Mouse (Mus musculus) embryonic facial prominence, embryonic 13.5 days (tissue): ENCODE measurements around the gene Fancm. TPM values are rescaled to one million over a fixed set of nuclear protein-coding genes. Genes with fewer than 3 reads are reported as not detected.

Experiments
- ATAC-seq: fragments of 200-750 bp; cut with Nextera tagmentation; 2 replicates; pipeline ENCODE4 v1.8.0; 2017; ENCODE audit warnings: low read depth; ENCODE audit not compliant: insufficient number of reproducible peaks, insufficient read depth, low FRiP score, low TSS enrichment
- H3K27ac ChIP-seq: fragments of 300-500 bp; sonication (generic); 2 replicates; pipeline ENCODE4 v1.5.1; 2015; ENCODE audit warnings: moderate library complexity, mild to moderate bottlenecking, inconsistent platforms
- H3K27me3 ChIP-seq: fragments of 300-500 bp; sonication (generic); 2 replicates; pipeline ENCODE4 v1.6.1; 2015; ENCODE audit warnings: mild to moderate bottlenecking, inconsistent platforms
- H3K36me3 ChIP-seq: fragments of 300-500 bp; sonication (generic); 2 replicates; pipeline ENCODE4 v1.6.1; 2015; ENCODE audit warnings: mild to moderate bottlenecking, inconsistent platforms
- H3K4me1 ChIP-seq: fragments of 300-500 bp; sonication (generic); 2 replicates; pipeline ENCODE4 v1.6.1; 2015; ENCODE audit warnings: inconsistent platforms
- H3K4me2 ChIP-seq: fragments of 300-500 bp; sonication (generic); 2 replicates; pipeline ENCODE4 v1.6.1; 2015; ENCODE audit warnings: moderate library complexity, mild to moderate bottlenecking, inconsistent platforms
- H3K4me3 ChIP-seq: fragments of 300-500 bp; sonication (generic); 2 replicates; pipeline ENCODE4 v1.5.1; 2015; ENCODE audit warnings: mild to moderate bottlenecking, inconsistent platforms
- H3K9ac ChIP-seq: fragments of 300-500 bp; sonication (generic); 2 replicates; pipeline ENCODE4 v1.6.1; 2015; ENCODE audit warnings: mild to moderate bottlenecking, inconsistent platforms
- H3K9me3 ChIP-seq: fragments of 300-500 bp; sonication (generic); 2 replicates; pipeline ENCODE4 v1.6.1; 2016; ENCODE audit warnings: inconsistent platforms
- WGBS: fragments of 180-500 bp; shearing (Covaris S2); methylation state at CpG from one replicate; pipeline ENCODE4 v1.1.7; 2015; ENCODE audit warnings: mixed read lengths; 5-methylcytosine and 5-hydroxymethylcytosine counted together
- polyA plus RNA-seq: library from polyadenylated mRNA; unstranded; fragments of >200 nt; fragmentation: Nextera tagmentation; extraction: Ambion mirVana; gene quantifications from 2 replicates; pipeline ENCODE4 v1.2.1, GENCODE M21; 2015

The Fancm gene
- 11.1 and 12.0 TPM in 2 replicates for polyA plus RNA-seq

- Histone ChIP-seq H3K36me3 (peaks cover 2% of the 10 kb centered on the region), H3K27me3 (no peaks in the 10 kb centered on the region), H3K4me3 (peak within 1 kb of the TSS; percentile 83), H3K27ac (peak within 1 kb of the TSS; percentile 93), H3K9ac (peak within 1 kb of the TSS; percentile 96), H3K9me3 (no peaks in the 10 kb centered on the region), H3K4me2 (peak within 1 kb of the TSS; percentile 87), H3K4me1 (peaks cover 28% of the 10 kb centered on the region)
- 2% methylated on average over 39 of the region's 39 CpGs for WGBS
- ATAC-seq: peak; percentile 44; the same call in 1 of the 2 replicates
These were observed at the start of gene Fancm for GRCm38 (mm10) chr12:65075085-65075732. TSS of gene Fancm (plus strand) at chr12:65075603.

DNA sequence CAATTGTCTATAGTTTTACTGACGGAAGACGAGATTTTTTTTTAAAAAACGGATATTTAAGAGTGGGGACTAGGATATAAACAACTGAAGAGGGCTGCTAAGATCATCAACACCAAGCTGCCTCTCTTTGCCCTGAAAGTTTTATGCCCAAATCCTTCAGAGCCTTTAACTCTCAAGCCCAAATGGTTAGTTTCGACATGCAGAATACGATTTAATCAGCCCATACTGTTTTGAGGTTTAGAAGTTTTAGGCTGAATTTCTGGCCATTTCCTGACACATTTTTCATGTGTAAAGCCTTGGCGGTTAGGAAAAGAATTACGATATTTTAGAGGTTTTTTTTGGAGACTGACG is 39.6 kb upstream of the Fancm start:
- Histone ChIP-seq H3K4me1 (peaks cover 18% of the 10 kb centered on the region), H3K27ac (peak overlapping the region; percentile 89; the same call in 1 of the 2 replicates), H3K9ac (peak overlapping the region; percentile 97; the same call in 1 of the 2 replicates), H3K4me3 (peak overlapping the region; percentile 93), H3K4me2 (peak overlapping the region; percentile 73), H3K27me3 (no peaks in the 10 kb centered on the region), H3K36me3 (no peaks in the 10 kb centered on the region), H3K9me3 (no peaks in the 10 kb centered on the region)
- no peak for ATAC-seq
- WGBS: 46% methylated on average over 8 of the region's 8 CpGs

DNA sequence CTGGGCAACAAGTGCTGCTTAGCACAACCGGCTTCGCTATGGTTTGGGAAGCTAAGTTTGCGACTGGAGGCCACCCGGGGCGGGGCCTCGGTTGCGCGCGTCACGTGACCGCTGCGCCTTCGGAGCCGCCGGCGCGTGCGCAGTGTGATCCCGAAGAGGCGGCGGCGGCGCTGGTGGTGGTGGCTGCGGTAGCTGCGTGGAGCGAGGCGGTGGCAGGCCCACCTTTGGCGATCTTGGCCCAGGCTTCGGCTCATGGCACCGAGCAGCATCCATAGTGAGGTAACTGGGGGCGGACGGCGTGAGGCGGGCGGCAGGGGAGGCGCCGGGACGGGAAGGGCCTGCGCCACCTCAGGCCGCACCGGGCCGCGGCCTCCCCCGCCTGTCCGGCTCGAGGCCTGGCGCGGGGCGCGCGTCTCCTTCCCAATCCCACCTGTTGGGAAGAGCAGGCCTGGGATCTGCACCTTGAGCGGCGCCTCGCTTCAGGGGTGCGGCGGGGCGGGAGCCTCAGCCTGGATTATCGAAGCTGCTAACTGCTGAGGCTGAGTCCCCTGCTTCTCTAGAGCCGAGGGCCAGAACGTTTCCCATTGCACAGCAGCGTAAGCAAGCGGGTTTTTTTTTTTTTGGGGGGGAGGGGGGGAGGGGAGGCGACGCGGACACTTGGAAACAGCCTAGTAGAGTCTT is 39.1 kb upstream of the Fancm start, which contains the start of gene Prpf39:
Gene Prpf39, plus strand, starts transcription at position 144 of the 681 bp plus-strand sequence.
- no peaks in the 10 kb centered on the region for H3K27me3 ChIP-seq
- peak within 1 kb of the TSS; percentile 97 for H3K9ac ChIP-seq
- peaks cover 18% of the 10 kb centered on the region for H3K4me1 ChIP-seq
- H3K4me2 ChIP-seq: peak within 1 kb of the TSS; percentile 73
- peak; percentile 94 for ATAC-seq
- H3K36me3 ChIP-seq: no peaks in the 10 kb centered on the region
- no peaks in the 10 kb centered on the region for H3K9me3 ChIP-seq
- peak within 1 kb of the TSS; percentile 89 for H3K27ac ChIP-seq
- WGBS: under 1% methylated on average over 57 of the region's 65 CpGs
- H3K4me3 ChIP-seq: peak within 1 kb of the TSS; percentile 93

DNA sequence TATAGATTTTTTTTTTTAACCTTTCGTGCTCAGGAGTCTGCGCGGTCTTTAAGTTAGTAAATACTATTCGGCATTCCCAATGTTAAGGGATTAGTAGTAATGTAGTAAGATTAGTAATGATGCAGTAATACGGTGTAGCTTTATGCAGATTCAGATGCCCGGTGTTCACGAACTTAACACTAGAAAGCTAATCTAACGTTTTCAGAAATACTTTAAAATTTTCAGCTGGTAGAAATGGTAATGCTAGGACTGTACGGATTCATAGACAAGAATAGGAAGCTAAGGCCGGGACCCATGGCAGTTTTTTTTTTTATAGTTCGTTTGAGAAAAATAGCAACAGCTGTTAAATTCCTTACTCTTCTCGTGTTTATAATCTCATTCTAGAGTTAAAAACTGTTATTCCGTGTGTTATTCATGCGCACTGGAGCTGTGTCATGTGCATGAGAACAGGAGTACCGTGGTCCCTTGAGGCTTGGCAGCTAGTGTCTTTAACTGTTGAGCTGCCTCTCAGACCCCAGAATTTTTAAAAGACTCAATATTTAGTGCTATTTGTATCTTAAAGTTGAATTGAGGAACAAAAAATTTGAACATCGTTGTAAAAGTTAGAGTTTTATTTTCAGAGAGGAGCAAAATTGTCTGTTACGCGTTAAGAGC is 38.4 kb upstream of the Fancm start:
- 13% methylated on average over 18 of the region's 18 CpGs for WGBS
- no peak for ATAC-seq
- Histone ChIP-seq H3K4me3 (peak overlapping the region; percentile 93), H3K36me3 (no peaks in the 10 kb centered on the region), H3K9ac (peak overlapping the region; percentile 97), H3K27me3 (no peaks in the 10 kb centered on the region), H3K4me1 (peaks cover 18% of the 10 kb centered on the region), H3K4me2 (peak overlapping the region; percentile 73), H3K9me3 (no peaks in the 10 kb centered on the region), H3K27ac (no peak overlapping the region)

DNA sequence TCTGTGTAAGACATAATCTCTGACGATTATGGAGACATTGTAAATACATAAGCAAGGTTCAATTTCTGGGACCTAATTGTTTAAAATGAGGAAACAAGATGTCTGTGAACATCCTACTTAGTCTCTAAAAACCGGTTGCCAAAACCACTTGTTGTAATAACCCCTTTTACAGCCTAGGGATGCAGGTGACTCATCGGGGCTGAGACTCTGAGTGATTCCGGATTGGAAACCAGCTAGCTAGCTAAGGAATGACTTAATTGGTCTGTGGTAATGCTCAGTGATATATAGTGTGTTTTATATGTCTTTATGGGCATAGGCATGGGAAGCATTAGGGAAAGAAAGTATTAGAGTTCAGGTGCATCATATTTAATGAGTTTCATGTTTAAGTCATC is 37.9 kb upstream of the Fancm start:
- Histone ChIP-seq H3K4me3 (peak overlapping the region; percentile 93), H3K27me3 (no peaks in the 10 kb centered on the region), H3K4me1 (peaks cover 18% of the 10 kb centered on the region), H3K27ac (no peak overlapping the region), H3K9ac (peak overlapping the region; percentile 97; the same call in 1 of the 2 replicates), H3K36me3 (0 out of 2 replicates have a peak, but pooled peaks cover 3% of the 10 kb centered on the region), H3K9me3 (no peaks in the 10 kb centered on the region), H3K4me2 (peak overlapping the region; percentile 73)
- 37% methylated on average over 4 of the region's 4 CpGs for WGBS
- ATAC-seq: no peak

GRCm38 (mm10) chr12:65048799-65049198 is 26.6 kb upstream of the Fancm start:
- Histone ChIP-seq H3K4me1 (no peaks in the 10 kb centered on the region), H3K27ac (no peak overlapping the region), H3K36me3 (peaks cover 37% of the 10 kb centered on the region), H3K4me3 (no peak overlapping the region), H3K9me3 (no peaks in the 10 kb centered on the region), H3K4me2 (no peak overlapping the region), H3K9ac (no peak overlapping the region), H3K27me3 (no peaks in the 10 kb centered on the region)
- no peak for ATAC-seq

GRCm38 (mm10) chr12:65058203-65058602 is 17.2 kb upstream of the Fancm start:
- no peak overlapping the region for H3K27ac ChIP-seq
- peaks cover 64% of the 10 kb centered on the region for H3K36me3 ChIP-seq
- 68% methylated on average over 2 of the region's 2 CpGs for WGBS
- H3K27me3 ChIP-seq: no peaks in the 10 kb centered on the region
- ATAC-seq: no peak
- no peaks in the 10 kb centered on the region for H3K9me3 ChIP-seq
- H3K4me3 ChIP-seq: no peak overlapping the region
- H3K9ac ChIP-seq: no peak overlapping the region
- no peak overlapping the region for H3K4me2 ChIP-seq
- no peaks in the 10 kb centered on the region for H3K4me1 ChIP-seq

GRCm38 (mm10) chr12:65061082-65061481 is 14.3 kb upstream of the Fancm start:
- Histone ChIP-seq H3K27me3 (no peaks in the 10 kb centered on the region), H3K36me3 (peaks cover 71% of the 10 kb centered on the region), H3K4me3 (no peak overlapping the region), H3K27ac (no peak overlapping the region), H3K4me2 (no peak overlapping the region), H3K9me3 (no peaks in the 10 kb centered on the region), H3K4me1 (no peaks in the 10 kb centered on the region), H3K9ac (no peak overlapping the region)
- no peak for ATAC-seq

DNA sequence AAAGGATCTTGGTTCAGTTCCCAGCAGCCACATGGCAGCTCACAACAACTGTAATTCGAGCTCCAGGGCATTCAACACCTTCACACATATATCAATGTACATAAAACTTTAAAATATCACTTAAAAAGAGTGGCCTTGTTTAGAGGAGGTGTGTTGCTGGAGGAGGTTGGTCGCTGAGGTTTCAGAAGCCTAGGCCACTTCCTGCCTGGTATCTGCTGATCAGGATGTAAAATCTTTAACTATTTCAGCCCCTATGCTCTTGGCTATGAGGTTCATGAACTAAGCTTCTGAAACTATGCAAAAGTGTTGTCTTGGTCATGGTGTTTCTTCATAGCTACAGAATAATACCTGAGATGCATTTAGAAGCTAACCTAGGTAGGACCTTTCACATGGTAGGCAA is 10.2 kb upstream of the Fancm start:
- peaks cover 66% of the 10 kb centered on the region for H3K36me3 ChIP-seq
- H3K4me1 ChIP-seq: no peaks in the 10 kb centered on the region
- no peak overlapping the region for H3K9ac ChIP-seq
- 70% methylated on average over 2 of the region's 2 CpGs for WGBS
- H3K9me3 ChIP-seq: no peaks in the 10 kb centered on the region
- H3K27me3 ChIP-seq: no peaks in the 10 kb centered on the region
- no peak for ATAC-seq
- H3K4me3 ChIP-seq: no peak overlapping the region
- H3K4me2 ChIP-seq: no peak overlapping the region
- no peak overlapping the region for H3K27ac ChIP-seq

DNA sequence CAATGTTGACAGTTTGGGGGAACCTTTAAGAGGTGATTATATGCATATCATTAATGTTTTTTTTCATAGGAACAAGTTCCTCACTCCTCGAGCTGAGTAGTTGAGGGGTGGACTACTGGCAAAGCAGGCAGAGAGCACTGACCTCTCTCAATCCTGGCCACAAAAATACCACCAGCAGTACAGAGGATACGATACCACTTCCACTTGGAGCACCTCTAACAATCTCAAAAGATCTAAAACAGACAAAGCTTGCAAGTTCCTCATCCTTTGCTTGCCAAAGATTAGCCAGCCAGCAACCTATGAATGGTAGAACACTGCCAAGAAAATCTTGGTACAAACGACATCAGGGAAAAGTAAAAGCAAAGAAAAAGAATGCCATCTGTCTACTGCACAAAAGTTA is 9.2 kb upstream of the Fancm start:
- Histone ChIP-seq H3K4me3 (no peak overlapping the region), H3K9me3 (no peaks in the 10 kb centered on the region), H3K27me3 (no peaks in the 10 kb centered on the region), H3K9ac (no peak overlapping the region), H3K4me1 (no peaks in the 10 kb centered on the region), H3K36me3 (peaks cover 56% of the 10 kb centered on the region), H3K4me2 (no peak overlapping the region), H3K27ac (no peak overlapping the region)
- WGBS: 67% methylated on average over 3 of the region's 3 CpGs
- ATAC-seq: no peak

DNA sequence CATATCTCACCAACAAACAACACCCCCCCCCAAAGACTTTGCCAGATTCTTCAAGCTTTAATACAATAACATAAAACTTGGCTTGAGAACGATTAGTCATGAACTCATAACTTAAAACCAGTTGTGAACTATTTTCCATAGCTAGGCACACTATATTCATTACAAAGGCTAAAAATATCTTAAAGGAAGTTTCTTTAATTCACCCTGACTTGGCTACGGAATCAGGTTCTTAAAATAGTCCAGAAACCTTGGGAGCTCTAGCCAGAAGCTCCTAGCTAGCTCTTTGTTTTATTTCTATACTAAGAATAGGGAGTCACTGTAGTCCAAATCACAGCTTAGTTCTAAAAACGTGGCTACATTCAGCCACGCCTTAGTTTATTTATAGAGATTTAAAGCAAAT is 7.0 kb upstream of the Fancm start:
- no peak overlapping the region for H3K9ac ChIP-seq
- H3K4me3 ChIP-seq: no peak overlapping the region
- 74% methylated on average over 4 of the region's 4 CpGs for WGBS
- H3K36me3 ChIP-seq: peaks cover 43% of the 10 kb centered on the region
- ATAC-seq: no peak
- 0 out of 2 replicates have a peak overlapping the region, but pooled peaks have one; percentile 29 for H3K27ac ChIP-seq
- 0 out of 2 replicates have a peak, but pooled peaks cover 5% of the 10 kb centered on the region for H3K4me1 ChIP-seq
- no peak overlapping the region for H3K4me2 ChIP-seq
- no peaks in the 10 kb centered on the region for H3K9me3 ChIP-seq
- H3K27me3 ChIP-seq: no peaks in the 10 kb centered on the region
